Mouse (Mus musculus) lung, adult 2 months (tissue): Measurements from ENCODE around the gene Ptgis. TPM values are rescaled to one million over a fixed set of nuclear protein-coding genes. Genes with fewer than 3 reads are reported as not detected.
A peak's percentile ranks its signal among the peaks of the same experiment; 100 is the strongest.

Experiments
- DNase-seq: peaks from one replicate; pipeline ENCODE4 v3.0.0; 2022
- H3K4me1 ChIP-seq: fragments of 200-500 bp; 2 replicates; pipeline ENCODE4 v1.6.1; 2011; ENCODE audit warnings: low read length; ENCODE audit not compliant: control insufficient read depth, insufficient read depth
- H3K4me3 ChIP-seq: fragments of 200-500 bp; replicated peaks from 2 replicates; pipeline ENCODE3; 2011; ENCODE audit warnings: low read depth, mild to moderate bottlenecking, control low read depth, low read length; ENCODE audit errors: extremely low read depth
- CTCF ChIP-seq: fragments of 200-500 bp; IDR thresholded peaks from 2 replicates; pipeline ENCODE4 v1.5.1; 2011; ENCODE audit warnings: mild to moderate bottlenecking, low read length, control low read depth; ENCODE audit not compliant: insufficient read depth
- POLR2A ChIP-seq: fragments of 200-500 bp; IDR thresholded peaks from 2 replicates; pipeline ENCODE4 v1.6.1; 2011; ENCODE audit warnings: low read depth, mild to moderate bottlenecking, control low read depth, low read length, borderline replicate concordance; ENCODE audit errors: extremely low read depth
- WGBS: fragments of 180-500 bp; shearing (Covaris S2); methylation state at CpG from one replicate; pipeline ENCODE4 v1.1.7; 2018; 5-methylcytosine and 5-hydroxymethylcytosine counted together
- polyA plus RNA-seq: library from polyadenylated mRNA; depleted of rRNA; stranded (reverse); fragments of >200 nt; gene quantifications from 2 replicates; pipeline ENCODE4 v1.2.3, GENCODE M21; 2012

Ptgis gene
- polyA plus RNA-seq, 1 experiment: 105 TPM

- peak; percentile 2 for DNase-seq
- TF ChIP-seq CTCF (no peak), POLR2A (no peak)
- Histone ChIP-seq H3K4me3 (no peak overlapping the region), H3K4me1 (no peaks in the 10 kb centered on the region)
- 78% methylated on average over 10 of the region's 10 CpGs for WGBS
Measured at GRCm38 (mm10) chr2:167274713-167275465, 34.5 kb upstream of the Ptgis start.

- TF ChIP-seq CTCF (no peak), POLR2A (no peak)
- WGBS: 65% methylated on average over 13 of the region's 13 CpGs
- no peaks in the 10 kb centered on the region for H3K4me1 ChIP-seq
- DNase-seq: peak; percentile 2
- H3K4me3 ChIP-seq: no peak overlapping the region
Measured at GRCm38 (mm10) chr2:167273206-167273740, 32.9 kb upstream of the Ptgis start.

GRCm38 (mm10) chr2:167272706-167273105, 32.3 kb upstream of the Ptgis start:
- WGBS: 90% methylated on average over 3 of the region's 3 CpGs
- TF ChIP-seq POLR2A (no peak), CTCF (no peak)
- Histone ChIP-seq H3K4me1 (no peaks in the 10 kb centered on the region), H3K4me3 (no peak overlapping the region)
- peak; percentile 0 for DNase-seq

- 30% methylated on average over 9 of the region's 9 CpGs for WGBS
- Histone ChIP-seq H3K4me1 (no peaks in the 10 kb centered on the region), H3K4me3 (no peak overlapping the region)
- DNase-seq: no peak
- TF ChIP-seq CTCF: no peak
- TF ChIP-seq POLR2A: no peak
Measured at GRCm38 (mm10) chr2:167271121-167271521, 30.7 kb upstream of the Ptgis start.

GRCm38 (mm10) chr2:167270496-167270895, 30.1 kb upstream of the Ptgis start:
- Histone ChIP-seq H3K4me1 (peaks cover 2% of the 10 kb centered on the region; the same call in 1 of the 2 replicates), H3K4me3 (no peak overlapping the region)
- 91% methylated on average over 3 of the region's 3 CpGs for WGBS
- DNase-seq: no peak
- TF ChIP-seq POLR2A (no peak), CTCF (no peak)

GRCm38 (mm10) chr2:167268721-167269120, 28.3 kb upstream of the Ptgis start:
- WGBS: 97% methylated on average over 1 of the region's 1 CpGs

GRCm38 (mm10) chr2:167268411-167268690, 27.9 kb upstream of the Ptgis start:
- H3K4me1 ChIP-seq: peaks cover 2% of the 10 kb centered on the region; the same call in 1 of the 2 replicates
- WGBS: 92% methylated on average over 8 of the region's 8 CpGs
- TF ChIP-seq CTCF (no peak), POLR2A (no peak)
- DNase-seq: no peak
- no peak overlapping the region for H3K4me3 ChIP-seq

More at GRCm38 (mm10) chr2:167268721-167269120, 28.3 kb upstream of the Ptgis start:
- peaks cover 2% of the 10 kb centered on the region; the same call in 1 of the 2 replicates for H3K4me1 ChIP-seq
- TF ChIP-seq POLR2A (no peak), CTCF (no peak)
- no peak overlapping the region for H3K4me3 ChIP-seq
- DNase-seq: peak; percentile 1

GRCm38 (mm10) chr2:167267531-167268410, 27.4 kb upstream of the Ptgis start:
- peak; percentile 2 for DNase-seq
- WGBS: 64% methylated on average over 14 of the region's 14 CpGs

GRCm38 (mm10) chr2:167266231-167266630, 25.8 kb upstream of the Ptgis start:
- H3K4me3 ChIP-seq: no peak overlapping the region
- TF ChIP-seq CTCF (no peak), POLR2A (no peak)
- 84% methylated on average over 10 of the region's 10 CpGs for WGBS
- H3K4me1 ChIP-seq: peaks cover 6% of the 10 kb centered on the region
- peak; percentile 1 for DNase-seq

More at GRCm38 (mm10) chr2:167267531-167268410, 27.4 kb upstream of the Ptgis start:
- no peak for TF ChIP-seq POLR2A
- TF ChIP-seq CTCF: no peak
- Histone ChIP-seq H3K4me3 (no peak overlapping the region), H3K4me1 (peaks cover 2% of the 10 kb centered on the region; the same call in 1 of the 2 replicates)
